Mouse (Mus musculus) skeletal muscle tissue, adult 2 months (tissue): ENCODE results near the gene Fbxo44.

ENCODE experiments used
- DNase-seq: peaks from one replicate; pipeline ENCODE4 v3.0.0-alpha.2; 2012; ENCODE audit warnings: low read depth, low spot score

The Fbxo44 gene

GRCm38 (mm10) chr4:148165551-148165950 lies 5.3 kb upstream of the Fbxo44 start:
- DNase-seq, result no peak

DNA sequence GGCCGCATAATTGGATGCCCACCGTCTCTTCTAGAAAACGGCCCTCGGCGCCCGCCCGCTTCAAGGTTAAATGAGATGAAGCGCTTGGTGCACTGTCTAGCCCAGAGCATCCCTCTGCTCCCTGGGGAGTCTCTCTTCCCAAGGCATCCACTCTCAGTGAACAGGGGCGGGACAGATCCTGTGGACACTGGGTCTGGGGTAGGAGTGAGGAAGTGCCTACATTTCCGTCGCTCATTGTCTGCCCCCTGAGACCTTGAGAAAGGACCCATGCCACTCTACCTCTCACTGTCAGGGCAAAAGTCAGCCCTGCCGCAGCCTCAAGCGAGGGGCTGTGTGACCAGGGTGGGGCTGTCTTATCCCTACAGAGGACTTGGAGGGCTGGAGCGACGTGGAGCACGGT lies 4.2 kb upstream of the Fbxo44 start:
- DNase-seq, result no peak

DNA sequence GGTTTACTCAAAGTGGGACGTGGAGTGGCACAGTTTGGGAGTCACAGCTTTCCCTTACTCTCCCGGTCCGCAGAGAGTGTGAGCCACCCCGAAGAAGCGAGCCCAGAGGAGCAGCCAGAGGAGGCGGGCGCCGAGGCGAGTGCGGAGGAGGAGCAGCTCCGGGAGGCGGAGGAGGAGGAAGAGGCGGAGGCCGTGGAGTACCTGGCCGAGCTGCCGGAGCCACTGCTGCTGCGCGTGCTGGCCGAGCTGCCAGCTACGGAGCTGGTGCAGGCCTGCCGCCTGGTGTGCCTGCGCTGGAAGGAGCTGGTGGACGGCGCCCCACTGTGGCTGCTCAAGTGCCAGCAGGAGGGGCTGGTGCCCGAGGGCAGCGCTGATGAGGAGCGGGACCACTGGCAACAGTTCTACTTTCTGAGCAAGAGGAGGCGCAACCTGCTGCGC lies 3.7 kb upstream of the Fbxo44 start:
- DNase-seq, result peak; percentile 72

- peak; percentile 83 for DNase-seq
These were observed 492 bp downstream of the Fbxo44 start for GRCm38 (mm10) chr4:148159544-148160435.

DNA sequence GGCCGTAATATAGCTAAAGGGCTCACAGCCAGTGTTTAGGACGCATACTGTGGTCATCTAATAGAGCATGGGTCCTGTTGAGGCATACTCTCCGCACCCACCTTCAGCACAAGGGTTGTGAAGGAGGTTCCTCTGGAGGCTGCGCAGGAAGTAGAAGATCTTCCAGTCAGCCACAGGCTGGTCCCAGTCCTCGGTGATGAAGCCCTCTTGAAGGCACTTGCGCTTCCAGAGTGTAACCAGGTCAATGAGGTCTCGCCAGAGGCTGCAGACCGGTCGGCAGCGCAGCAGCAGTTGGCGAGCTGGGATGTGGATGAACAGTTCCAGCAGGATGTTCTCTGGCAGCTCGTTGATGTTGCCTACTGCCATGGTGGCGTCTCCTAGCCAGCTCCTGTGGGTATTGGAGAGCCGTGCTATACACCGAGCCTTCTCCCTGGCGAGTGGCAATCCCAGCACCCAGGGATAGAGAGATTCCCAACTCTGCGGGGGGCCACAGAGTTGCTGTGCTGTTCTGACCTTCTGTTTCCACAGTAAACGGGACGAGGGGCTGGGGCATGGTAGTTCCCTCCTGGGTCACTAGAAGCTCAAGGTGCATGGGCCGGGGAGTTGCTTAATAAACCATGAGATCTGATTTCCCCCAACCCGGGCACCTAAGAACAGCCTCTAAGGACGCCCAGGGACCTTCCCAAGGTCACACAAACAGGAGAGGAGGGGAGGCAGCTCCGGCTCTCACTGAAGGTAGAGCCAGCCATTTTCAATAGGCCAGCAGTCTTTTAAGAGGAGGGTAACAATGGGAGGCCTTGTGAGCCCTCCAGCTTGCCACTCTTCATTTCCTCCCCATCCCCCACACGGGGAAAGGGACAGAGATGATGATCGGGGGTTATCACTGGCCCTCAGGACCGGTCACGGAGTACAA lies 1.6 kb downstream of the Fbxo44 start:
- DNase-seq, result no peak

GRCm38 (mm10) chr4:148154982-148155381 lies 5.3 kb downstream of the Fbxo44 start:
- DNase-seq, result no peak

DNA sequence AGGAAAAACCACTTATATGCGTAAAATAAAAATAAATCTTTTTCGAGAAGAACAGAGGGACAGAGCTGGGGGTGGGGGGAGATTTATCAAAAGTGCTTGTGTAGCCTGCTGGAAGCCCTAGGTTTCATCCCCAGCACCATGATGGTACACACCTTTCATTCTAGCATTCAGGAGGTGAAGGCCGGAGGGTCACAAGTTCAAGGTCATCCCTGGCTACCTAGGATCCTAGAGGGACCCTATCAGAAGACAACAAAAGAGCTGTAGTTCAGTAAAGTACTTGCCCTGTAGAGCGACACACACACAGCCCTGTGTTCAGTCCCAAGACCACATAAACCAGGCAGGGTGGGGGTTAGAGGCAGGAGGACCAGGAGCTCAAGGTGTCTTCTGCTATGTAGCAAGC lies 6.3 kb downstream of the Fbxo44 start:
- no peak for DNase-seq

- no peak for DNase-seq
These were observed 7.7 kb downstream of the Fbxo44 start for GRCm38 (mm10) chr4:148152547-148152946.

- DNase-seq, result peak; percentile 93
These were observed 8.8 kb downstream of the Fbxo44 start, which contains the start of gene Fbxo6 for GRCm38 (mm10) chr4:148151267-148152168. TSS of gene Fbxo6 (minus strand) at chr4:148152140.

GRCm38 (mm10) chr4:148150953-148151266 lies 9.4 kb downstream of the Fbxo44 start:
- DNase-seq, result no peak

GRCm38 (mm10) chr4:148150242-148150641 lies 10.0 kb downstream of the Fbxo44 start:
- DNase-seq, result no peak

GRCm38 (mm10) chr4:148149540-148149939 lies 10.7 kb downstream of the Fbxo44 start:
- no peak for DNase-seq

- DNase-seq, result no peak
These were observed 12.6 kb downstream of the Fbxo44 start for GRCm38 (mm10) chr4:148147714-148148113.

DNA sequence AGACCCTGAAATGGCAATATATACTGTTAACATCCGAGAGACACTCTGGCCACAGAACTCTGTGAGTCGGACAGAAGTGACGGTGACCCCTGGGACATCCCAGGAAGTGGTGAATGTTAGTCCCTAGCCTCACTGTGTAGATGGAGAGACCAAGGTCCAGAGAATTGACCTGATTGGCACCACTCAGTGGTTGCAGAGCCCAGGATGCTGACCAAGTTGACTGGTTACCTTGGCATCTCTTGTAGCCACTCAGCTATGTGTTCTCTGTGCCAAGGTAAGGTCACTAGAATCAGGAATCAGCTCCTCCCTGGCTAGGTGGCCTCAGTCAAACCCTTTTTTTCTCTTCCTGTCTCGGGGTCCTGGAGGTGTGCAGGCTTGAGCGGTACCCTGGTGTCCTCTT lies 16.6 kb downstream of the Fbxo44 start:
- no peak for DNase-seq

DNA sequence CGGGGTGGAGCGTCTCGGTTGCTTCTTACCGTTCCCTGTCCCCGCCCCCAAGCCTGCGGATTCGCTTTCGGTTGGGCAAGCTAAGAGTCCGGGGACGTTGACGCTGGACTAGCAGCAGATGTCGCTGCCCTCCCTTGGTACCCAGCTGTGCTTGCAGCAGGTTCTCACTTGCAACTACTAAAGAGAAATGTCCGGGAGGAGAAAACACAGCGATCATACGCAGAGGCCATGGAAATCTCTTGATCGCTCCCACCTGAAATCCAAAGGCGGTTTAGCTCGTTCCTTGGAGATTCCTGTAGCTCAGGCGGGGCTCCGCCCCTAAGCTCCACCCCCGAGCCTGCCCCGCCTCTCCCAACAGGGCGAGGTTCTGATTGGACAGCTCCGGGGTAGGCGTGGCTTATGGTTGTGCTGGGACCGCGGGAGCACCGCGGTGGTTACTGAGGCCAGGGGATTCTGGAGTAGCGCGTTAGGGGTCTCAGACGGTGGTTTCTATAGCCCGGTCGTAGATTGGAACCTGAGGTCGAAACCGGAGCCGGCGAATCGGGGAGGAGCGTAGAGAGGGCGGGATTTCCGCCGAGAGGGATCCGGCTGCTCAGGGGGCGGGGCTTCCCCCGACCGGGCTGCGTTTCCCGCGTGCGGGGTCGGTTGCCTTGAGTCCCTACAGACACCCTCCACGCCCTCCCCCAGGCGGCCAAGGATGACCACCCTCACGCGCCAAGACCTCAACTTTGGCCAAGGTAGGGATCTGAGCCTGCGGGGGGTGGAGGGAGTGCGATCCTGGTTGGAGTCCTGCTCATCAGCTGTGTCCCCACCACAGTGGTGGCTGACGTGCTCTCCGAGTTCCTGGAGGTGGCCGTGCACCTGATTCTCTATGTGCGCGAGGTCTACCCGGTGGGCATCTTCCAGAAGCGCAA lies 19.9 kb downstream of the Fbxo44 start:
- DNase-seq, result peak; percentile 88

DNA sequence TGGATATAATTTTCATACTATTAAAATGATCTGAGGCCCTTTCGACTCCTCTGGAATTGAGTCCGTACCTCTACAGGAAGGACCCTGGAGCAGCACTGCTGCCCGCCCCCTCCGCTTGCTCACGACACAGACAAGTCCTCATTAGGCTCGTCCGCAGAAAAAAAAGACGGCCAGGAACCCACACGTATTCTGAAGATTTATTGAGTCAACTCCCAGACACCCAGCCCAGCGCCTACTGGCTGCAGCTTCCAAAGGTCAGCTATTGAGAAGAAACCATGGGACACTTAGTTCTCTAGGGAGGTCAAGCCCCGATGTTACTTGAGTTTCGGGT lies 20.6 kb downstream of the Fbxo44 start:
- DNase-seq, result no peak

- no peak for DNase-seq
These were observed 22.8 kb downstream of the Fbxo44 start for GRCm38 (mm10) chr4:148137503-148137902.

DNA sequence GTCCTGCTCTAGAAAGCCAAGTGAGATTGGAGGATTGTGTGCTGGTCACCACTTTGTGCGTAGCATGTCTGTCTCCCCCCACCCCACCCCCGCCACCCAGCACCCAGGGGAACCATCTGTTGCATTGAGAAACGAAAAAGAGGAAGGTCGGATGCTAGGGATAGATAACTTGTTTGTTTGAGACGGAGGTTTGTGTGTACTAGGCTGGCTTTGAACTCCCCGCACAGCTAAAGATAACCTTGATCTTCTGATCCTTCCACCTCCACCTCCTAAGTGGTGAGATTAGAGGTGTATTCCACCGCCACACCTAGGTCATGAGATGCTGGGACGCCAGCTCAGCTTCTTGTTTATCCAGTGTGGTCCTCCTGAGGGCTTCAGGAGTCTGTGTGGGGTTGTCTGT lies 25.3 kb downstream of the Fbxo44 start:
- DNase-seq, result no peak

- no peak for DNase-seq
These were observed 28.7 kb downstream of the Fbxo44 start for GRCm38 (mm10) chr4:148131497-148132081.
